Mouse (Mus musculus): Measurements from ENCODE around the gene Olfr159. TPM values are rescaled to one million over a fixed set of nuclear protein-coding genes. Genes with fewer than 3 reads are reported as not detected.

The Olfr159 gene
- total RNA-seq, 1 experiment from 2014 or later: not detected

DNA sequence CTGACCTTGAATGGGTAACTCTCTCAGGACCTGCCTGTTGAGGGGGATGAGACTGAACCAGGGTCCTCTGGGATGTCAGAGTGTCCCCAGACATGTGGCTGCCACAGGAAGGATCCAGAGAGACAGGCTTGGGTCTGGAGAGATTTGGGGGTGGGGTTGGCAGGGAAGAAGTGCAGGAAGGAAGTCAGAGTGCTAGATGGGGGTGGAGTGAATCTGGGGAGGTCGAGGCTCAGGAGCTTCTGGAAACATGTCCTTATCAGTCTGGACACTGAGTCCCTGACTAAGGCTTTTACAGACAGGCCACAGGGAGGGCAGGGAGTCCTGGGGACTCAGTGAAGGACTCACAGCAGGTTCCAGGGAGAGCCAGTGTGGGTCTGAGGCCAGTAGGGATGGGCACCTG is 38.6 kb downstream of the Olfr159 start:
- no peak for ATAC-seq (ENCODE audit: extremely low read depth, insufficient number of reproducible peaks, low FRiP score, poor library complexity, severe bottlenecking)

- ATAC-seq (ENCODE audit: extremely low read depth, insufficient number of reproducible peaks, low FRiP score, poor library complexity, severe bottlenecking): no peak
Observed at GRCm38 (mm10) chr4:43730750-43731297, 40.0 kb downstream of the Olfr159 start.

DNA sequence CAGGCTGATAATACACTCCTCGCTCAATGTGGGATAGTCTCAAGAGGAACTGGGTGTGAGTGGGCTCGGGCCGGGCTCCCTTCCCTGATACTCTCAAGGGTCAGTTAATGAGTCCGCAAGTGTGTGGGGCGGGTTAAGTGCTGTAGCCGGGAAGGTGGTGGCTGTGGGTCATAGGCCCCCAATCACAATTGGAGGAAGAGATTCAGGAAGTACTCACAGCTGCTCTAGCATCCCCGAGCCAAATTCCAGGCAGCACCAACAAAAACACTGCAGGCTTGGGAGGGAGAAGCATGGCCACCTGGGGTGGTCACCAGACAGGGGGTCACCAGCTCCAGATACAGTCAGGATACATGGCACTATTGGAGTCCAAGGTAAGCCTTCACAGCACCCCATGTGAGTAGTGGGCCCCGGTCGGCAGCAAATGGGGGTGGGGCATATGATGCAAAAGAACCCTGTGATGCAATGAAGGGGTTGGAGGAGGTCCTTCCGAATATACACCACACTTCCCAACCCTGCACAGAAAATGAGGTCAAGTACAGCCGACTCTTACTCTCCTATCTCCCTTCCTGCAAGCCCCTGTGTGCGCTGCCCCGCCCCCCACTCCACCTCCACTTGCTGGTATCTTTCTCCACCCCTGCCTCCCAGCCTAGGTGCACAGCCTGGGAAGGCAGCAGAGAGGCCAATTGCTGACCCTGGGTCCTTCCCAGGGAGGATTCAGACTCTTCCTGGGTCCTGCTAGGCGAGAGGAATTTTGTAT is 40.8 kb downstream of the Olfr159 start, which contains the start of gene Spaar:
TSS of gene Spaar (plus strand) at position 241 of the 757 bp plus-strand sequence.
- no peak for ATAC-seq (ENCODE audit: extremely low read depth, insufficient number of reproducible peaks, low FRiP score, poor library complexity, severe bottlenecking)

DNA sequence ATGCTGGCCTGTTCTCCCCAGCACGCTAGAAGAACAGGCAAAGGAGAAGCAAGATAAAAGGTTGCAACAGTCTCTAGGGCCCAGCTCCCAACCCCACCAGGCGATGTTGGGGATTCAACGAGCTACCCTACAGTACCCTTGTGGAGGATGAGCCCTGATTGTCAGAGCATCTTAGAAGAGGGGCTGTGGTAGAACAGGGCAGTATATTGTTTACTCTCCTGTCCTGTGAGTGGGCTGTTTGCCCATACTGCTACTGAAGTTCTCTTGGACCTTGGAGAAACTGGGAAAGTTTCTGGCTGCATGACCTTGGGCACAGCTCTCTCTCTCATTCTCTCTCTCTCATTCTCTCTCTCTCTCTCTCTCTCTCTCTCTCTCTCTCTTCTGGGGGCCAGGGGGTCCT is 41.7 kb downstream of the Olfr159 start:
- ATAC-seq (ENCODE audit: extremely low read depth, insufficient number of reproducible peaks, low FRiP score, poor library complexity, severe bottlenecking): no peak

DNA sequence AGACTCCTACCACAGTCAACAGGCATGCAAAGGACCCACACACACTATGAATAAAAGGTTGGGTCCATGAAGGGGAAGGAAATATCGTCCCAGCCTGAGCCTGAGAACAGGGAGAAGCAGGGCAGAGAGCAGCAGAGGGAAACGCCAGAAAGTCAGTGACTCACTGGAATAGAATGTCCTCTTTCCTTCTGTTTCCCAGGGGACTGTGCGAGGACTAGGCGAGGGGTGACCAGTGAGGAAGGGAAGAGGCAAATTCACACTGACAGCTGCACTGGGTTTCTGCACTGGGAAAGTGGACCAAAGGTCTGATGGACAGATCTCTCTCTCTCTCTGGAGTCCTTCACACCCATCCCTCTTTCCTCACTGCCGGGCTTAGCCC is 42.2 kb downstream of the Olfr159 start:
- ATAC-seq (ENCODE audit: extremely low read depth, insufficient number of reproducible peaks, low FRiP score, poor library complexity, severe bottlenecking): no peak

- ATAC-seq (ENCODE audit: extremely low read depth, insufficient number of reproducible peaks, low FRiP score, poor library complexity, severe bottlenecking): no peak
Observed at GRCm38 (mm10) chr4:43727718-43728575, 42.9 kb downstream of the Olfr159 start.

DNA sequence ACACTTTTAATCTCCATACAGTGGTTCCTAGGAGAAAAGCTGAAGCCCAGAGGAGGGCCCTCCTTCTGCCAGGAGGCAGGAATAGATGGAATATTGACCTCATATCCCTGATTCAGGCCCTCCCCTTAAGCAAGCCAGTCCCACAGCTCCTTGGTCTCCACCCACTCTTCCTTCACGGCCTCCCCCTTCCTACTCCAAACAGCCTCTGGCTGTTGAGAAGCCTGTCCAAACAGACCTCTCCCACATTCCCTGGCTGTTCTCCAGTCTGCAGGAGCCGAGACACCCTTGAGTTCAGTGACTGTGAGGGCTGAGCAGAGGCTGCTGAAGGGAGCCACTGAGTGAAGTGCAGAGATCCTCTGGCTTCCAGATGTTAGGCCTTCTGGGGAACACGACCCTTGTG is 43.8 kb downstream of the Olfr159 start, which contains the start of gene Hrct1:
TSS of gene Hrct1 (plus strand) at position 194 of the 400 bp plus-strand sequence.
- ATAC-seq (ENCODE audit: extremely low read depth, insufficient number of reproducible peaks, low FRiP score, poor library complexity, severe bottlenecking): no peak

GRCm38 (mm10) chr4:43726228-43726993 is 44.4 kb downstream of the Olfr159 start:
- no peak for ATAC-seq (ENCODE audit: extremely low read depth, insufficient number of reproducible peaks, low FRiP score, poor library complexity, severe bottlenecking)

- ATAC-seq (ENCODE audit: extremely low read depth, insufficient number of reproducible peaks, low FRiP score, poor library complexity, severe bottlenecking): no peak
Observed at GRCm38 (mm10) chr4:43724764-43725163, 46.0 kb downstream of the Olfr159 start.

GRCm38 (mm10) chr4:43722191-43722590 is 48.6 kb downstream of the Olfr159 start:
- ATAC-seq (ENCODE audit: extremely low read depth, insufficient number of reproducible peaks, low FRiP score, poor library complexity, severe bottlenecking): no peak

DNA sequence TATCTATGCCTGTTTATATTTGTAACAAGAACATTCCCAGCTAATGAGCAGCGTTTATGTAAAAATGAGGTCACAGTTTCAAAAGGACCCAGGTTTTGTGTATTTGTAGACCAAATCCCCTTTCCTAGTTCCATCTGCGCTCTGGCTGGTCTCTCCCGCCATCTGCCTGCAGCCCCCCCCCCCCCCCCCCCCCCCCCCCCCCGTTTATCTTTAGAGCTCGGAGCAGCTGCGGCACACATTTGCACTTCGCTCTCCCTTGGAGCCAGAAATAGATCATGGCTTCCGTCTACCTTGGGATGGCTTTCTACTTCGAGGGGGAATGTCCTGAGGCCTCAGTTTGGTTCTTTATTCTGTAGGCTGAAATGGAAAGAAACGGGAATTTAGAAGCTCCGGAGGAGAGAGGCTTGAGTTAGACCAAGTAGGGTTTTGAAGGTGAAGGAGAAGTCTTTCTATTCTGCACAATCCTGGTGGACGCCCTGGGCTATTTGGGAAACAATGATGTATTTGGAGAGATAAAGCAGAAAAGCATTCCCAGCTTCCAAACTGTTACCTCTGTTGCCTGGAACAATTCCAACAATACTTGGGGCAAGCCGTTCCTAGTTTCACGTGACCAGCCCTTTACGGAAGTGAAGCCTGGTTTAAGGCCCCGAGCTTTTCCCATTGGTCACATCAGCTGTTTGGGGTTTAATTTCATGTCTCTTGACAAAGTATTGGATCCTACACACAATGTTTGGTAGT is 50.1 kb downstream of the Olfr159 start:
- no peak for ATAC-seq (ENCODE audit: extremely low read depth, insufficient number of reproducible peaks, low FRiP score, poor library complexity, severe bottlenecking)

Other genes with a start within 250 kb of the Olfr159 start
- gene Tpm2, start 247.2 kb downstream of the Olfr159 start, total RNA-seq (2017): 2.2 and 3.0 TPM in 2 replicates
- gene Creb3, start 208.7 kb downstream of the Olfr159 start, total RNA-seq (2017): 91.4 and 142 TPM in 2 replicates
- 386 and 458 TPM in 2 replicates for gene Tln1, start 208.3 kb downstream of the Olfr159 start, total RNA-seq (2017)
- gene Rgp1, start 192.3 kb downstream of the Olfr159 start, total RNA-seq (2017): 21.0 and 23.2 TPM in 2 replicates
- 22.2 and 23.2 TPM in 2 replicates for gene Gba2, start 192.1 kb downstream of the Olfr159 start, total RNA-seq (2017)
- not detected in 2 replicates for gene Msmp, start 186.5 kb downstream of the Olfr159 start, total RNA-seq (2017)
- gene Npr2, start 139.1 kb downstream of the Olfr159 start, total RNA-seq (2017): 0.35 and 0.37 TPM in 2 replicates
- 0.23 and 0.86 TPM in 2 replicates for gene Spag8, start 117.4 kb downstream of the Olfr159 start, total RNA-seq (2017)
- 5.1 and 21.5 TPM in 2 replicates for gene Hint2, start 114.5 kb downstream of the Olfr159 start, total RNA-seq (2017)
- 0.47 and 0.49 TPM in 2 replicates for gene Tmem8b, start 102.0 kb downstream of the Olfr159 start, total RNA-seq (2017)
- 0.61 and 0.93 TPM in 2 replicates for gene Fam221b, start 101.9 kb downstream of the Olfr159 start, total RNA-seq (2017)
- not detected in 2 replicates for gene Olfr70, start 70.2 kb downstream of the Olfr159 start, total RNA-seq (2017)
- gene Olfr71, start 60.8 kb downstream of the Olfr159 start, total RNA-seq (2017): not detected in 2 replicates
- gene Hrct1, start 43.8 kb downstream of the Olfr159 start, total RNA-seq (2017): not detected in 2 replicates
- not detected in 2 replicates for gene Spaar, start 41.0 kb downstream of the Olfr159 start, total RNA-seq (2017)
- not detected in 2 replicates for gene Olfr156, start 52.9 kb upstream of the Olfr159 start, total RNA-seq (2017)
- not detected in 2 replicates for gene Olfr157, start 69.2 kb upstream of the Olfr159 start, total RNA-seq (2017)
- not detected in 2 replicates for gene Olfr155, start 80.6 kb upstream of the Olfr159 start, total RNA-seq (2017)
- gene Reck, start 104.5 kb upstream of the Olfr159 start, total RNA-seq (2017): 0.86 and 2.9 TPM in 2 replicates
- gene Glipr2, start 186.4 kb upstream of the Olfr159 start, total RNA-seq (2017): 257 and 262 TPM in 2 replicates
- 1.6 and 3.6 TPM in 2 replicates for gene Ccin, start 212.5 kb upstream of the Olfr159 start, total RNA-seq (2017)
- 339 TPM in 2 replicates for gene Clta, start 233.4 kb upstream of the Olfr159 start, total RNA-seq (2017)